Mouse (Mus musculus) adrenal gland, adult 8-10 months (tissue): ENCODE data around the gene Vac14. TPM values are rescaled to one million over a fixed set of nuclear protein-coding genes. Genes with fewer than 3 reads are reported as not detected.
"Not testable (repeated sequence)": the region's sequence is repeated elsewhere in the genome, so short reads cannot be mapped to it uniquely, and the experiment has no call there.

Experiments used
- DNase-seq: peaks from one replicate; pipeline ENCODE4 v3.0.0; 2022
- total RNA-seq, 4 experiments: library from RNA; stranded (reverse); gene quantifications; 2 replicates each; pipeline ENCODE4 v1.2.4; 2022

The Vac14 gene
- total RNA-seq, 4 experiments from 2014 or later = 30.9 to 34.8 (median 33.2) TPM

GRCm38 (mm10) chr8:110649286-110649685 is 30.9 kb downstream of the Vac14 start:
- no peak for DNase-seq

- DNase-seq = no peak
Measured at GRCm38 (mm10) chr8:110650838-110651237, 32.5 kb downstream of the Vac14 start.

- DNase-seq = no peak
Measured at GRCm38 (mm10) chr8:110651847-110652246, 33.5 kb downstream of the Vac14 start.

GRCm38 (mm10) chr8:110654075-110655060 is 36.0 kb downstream of the Vac14 start:
- no peak for DNase-seq

GRCm38 (mm10) chr8:110655827-110656226 is 37.4 kb downstream of the Vac14 start:
- DNase-seq = no peak

GRCm38 (mm10) chr8:110657661-110658060 is 39.3 kb downstream of the Vac14 start:
- DNase-seq = no peak

- no peak for DNase-seq
Measured at GRCm38 (mm10) chr8:110660121-110660520, 41.7 kb downstream of the Vac14 start.

- DNase-seq = no peak
Measured at GRCm38 (mm10) chr8:110662545-110662944, 44.2 kb downstream of the Vac14 start.

DNA sequence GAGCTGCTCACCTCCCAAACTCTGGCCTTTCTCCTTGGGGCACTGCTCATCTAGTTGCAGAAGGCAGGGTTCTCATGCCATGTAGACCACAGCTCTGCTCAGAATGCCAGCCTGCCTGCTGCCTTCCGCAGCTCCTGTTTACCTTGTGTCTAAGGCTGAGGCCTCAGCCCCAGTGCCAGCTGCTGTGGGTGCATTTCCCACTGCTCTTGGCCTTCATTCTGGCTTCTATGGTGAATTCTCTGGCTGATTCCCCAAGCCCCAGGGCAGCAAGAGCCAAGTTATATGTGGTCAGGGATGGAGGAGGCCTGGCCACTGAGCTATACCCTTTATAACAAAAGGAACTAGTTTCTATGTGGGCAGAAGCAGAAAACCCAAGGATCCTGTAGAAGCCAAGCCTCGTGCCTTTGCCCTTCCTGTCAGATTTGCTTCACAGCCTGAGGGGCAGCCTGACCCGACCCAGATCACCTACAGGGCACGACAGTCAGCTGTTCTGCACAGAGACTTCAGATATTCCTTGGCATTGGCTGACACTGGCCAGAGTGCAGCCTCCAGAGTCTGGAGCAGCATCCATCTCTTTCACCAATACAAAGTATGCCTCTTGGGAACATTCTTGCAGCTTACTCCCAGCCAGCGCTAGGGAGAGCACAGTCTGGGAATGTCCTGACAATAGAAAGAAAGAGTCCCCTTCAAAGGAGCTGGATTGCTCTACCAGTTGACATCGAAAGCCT is 44.8 kb downstream of the Vac14 start:
- no peak for DNase-seq

GRCm38 (mm10) chr8:110664202-110664896 is 46.0 kb downstream of the Vac14 start:
- no peak for DNase-seq

DNA sequence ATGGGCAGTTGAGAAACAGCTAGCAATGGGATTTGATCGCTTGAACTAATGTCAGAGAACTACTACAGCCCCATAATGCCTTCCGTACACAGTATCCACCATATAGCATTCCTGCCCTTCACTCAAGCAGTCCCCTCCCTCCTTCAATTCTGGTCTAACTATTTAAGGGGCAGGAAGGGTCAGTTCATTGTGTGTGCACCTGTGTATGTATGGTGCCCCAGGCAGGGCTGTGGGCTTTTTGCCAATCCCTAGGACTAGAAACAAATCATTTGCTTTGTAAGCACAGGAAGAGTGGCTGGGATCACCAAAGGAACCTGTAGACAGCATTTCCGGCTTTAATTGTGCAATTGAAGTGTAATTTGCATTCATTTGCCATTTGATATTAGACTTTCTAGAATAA is 46.6 kb downstream of the Vac14 start:
- DNase-seq = no peak

GRCm38 (mm10) chr8:110667590-110668177 is 49.3 kb downstream of the Vac14 start:
- not testable (repeated sequence) for DNase-seq

DNA sequence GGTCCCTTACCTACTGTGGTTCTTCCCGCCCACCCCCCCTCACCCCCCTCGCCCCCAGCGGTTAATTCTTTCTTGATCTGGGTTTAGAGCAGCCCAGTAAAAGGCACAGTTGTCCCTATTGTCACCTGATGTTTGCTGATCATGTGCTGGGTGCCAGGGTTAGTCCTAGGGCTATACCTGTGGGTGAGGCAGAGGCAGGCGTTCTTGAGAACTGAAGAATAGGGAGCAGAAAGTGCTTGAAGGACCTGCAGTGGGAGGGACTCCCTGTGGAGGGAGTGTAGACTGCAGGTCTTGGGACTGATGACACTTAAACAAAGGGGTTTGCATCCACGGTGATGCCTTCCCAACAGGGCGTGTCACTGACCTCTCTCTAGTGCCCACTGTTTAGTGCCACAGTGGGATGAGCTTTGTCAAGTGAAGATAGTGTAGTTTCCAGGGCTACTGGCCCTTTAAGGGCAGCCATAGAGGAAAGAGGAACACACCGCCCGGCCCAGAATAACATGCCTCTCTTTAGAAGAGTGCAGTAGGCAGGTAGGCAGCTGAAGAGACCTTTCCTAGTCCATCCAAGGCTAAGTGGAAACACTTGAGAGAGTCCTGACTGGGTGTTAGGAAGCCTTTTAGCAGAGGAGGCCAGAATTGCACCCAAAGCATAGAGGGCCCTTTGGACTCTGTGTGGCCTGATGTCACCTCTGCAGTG is 51.7 kb downstream of the Vac14 start:
- no peak for DNase-seq

DNA sequence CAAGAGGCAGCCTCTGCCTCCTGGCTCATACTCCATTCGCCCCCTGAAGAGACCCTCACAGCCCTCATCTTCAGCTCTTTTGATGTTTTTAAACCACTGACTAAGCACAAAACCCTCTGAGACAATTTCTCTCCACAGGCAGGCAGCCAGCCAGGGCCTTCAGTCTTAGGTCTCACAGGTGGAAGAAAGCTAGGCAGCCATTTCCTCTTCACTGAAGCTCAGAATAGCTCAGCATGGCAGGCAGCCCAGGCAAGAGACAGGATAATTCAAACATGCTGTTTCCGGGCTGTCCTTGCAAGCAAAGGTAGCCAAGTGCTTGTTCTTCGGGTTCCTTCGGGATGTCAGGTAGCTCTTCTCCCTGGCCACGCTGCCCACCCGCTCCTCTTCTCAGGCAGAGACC is 52.9 kb downstream of the Vac14 start:
- DNase-seq = peak; percentile 26

DNA sequence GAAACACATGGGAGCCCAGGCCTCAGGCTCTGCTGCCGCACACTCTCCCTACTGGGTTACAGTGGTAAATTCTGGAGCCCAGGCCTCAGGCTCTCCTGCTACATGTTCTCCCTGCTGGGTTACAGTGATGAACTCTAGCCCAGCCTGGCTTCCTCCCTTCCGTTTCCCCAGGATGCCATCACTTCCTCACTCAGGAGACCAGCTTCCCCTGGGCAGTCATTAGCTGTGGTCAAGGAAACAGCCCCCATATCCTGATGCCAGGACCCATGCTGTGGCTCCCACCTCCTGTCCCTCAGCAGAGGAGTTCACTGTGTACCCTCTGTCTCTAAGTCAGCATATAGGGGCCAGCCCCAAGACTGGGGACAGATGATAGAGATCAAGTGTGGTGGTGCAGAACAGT is 53.7 kb downstream of the Vac14 start:
- peak; percentile 22 for DNase-seq

- DNase-seq = no peak
Measured at GRCm38 (mm10) chr8:110673168-110673567, 54.8 kb downstream of the Vac14 start.

DNA sequence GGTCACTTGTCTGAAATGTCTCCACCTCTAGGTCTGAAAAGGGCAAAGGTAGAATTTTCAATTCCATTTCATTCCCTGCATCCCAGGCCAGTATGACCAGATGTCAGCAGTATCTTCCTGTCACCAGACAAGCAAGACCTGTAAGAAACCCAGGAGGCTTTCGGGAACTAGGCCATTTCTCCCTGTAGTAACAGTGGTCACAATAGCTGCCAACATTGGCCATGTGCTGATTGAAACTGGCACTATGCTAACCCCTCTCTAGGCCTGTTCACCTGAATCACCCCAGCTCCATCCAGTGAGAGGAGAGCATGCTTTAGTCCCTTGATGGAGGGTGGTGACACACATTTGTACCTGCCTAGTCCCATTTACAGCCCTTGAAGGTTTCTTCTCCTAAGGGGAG is 56.2 kb downstream of the Vac14 start:
- DNase-seq = no peak

- DNase-seq = no peak
Measured at GRCm38 (mm10) chr8:110676702-110677101, 58.3 kb downstream of the Vac14 start.

DNA sequence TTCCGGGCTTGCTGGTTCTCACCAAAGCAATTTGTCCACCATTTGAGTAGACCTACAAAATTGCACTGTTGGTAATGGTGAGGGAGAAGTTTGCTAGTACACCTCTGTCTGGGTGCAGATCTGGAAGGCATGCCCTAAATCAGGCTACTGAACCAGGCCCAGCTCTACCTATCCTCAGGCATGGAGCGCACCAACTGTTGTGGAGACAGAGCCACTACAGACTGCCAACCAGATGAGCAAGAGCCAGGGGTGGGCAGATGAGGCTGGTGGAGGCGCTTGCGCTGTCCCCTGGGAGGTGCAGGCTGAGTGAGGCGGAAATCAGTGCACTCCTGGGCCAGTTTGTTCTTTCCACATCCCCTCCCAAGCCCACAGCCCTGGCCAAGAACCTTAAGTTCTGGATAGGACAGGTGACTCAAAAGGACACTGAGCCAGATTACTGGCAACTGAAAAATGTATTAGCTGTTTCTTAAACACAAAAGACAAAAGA is 58.8 kb downstream of the Vac14 start:
- no peak for DNase-seq

- no peak for DNase-seq
Measured at GRCm38 (mm10) chr8:110678989-110679388, 60.6 kb downstream of the Vac14 start.

DNA sequence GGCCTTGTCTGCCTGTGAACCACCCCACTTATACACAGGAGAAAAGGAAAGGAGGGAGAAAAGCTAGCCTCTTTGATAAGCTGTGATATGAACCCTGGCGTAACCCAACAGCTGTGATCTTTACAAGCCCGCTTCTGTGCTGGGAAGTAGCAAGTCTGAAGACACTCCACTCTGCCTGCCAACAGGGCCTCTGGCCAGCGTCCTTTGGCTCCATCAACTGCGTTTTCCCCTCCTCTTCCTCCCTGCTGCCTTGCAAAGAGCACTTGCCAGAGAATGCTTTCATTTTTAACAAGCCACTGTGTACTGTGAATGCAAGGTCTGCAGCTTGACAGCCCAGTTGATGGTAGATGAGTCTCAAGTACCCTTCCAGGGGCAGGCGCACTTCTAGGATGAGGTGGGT is 69.3 kb downstream of the Vac14 start:
- DNase-seq = no peak

GRCm38 (mm10) chr8:110689961-110690360 is 71.6 kb downstream of the Vac14 start:
- DNase-seq = no peak
